Mouse (Mus musculus) heart, adult 9 months (tissue): ENCODE measurements around the gene Atp5c1.
A peak's percentile ranks its signal among the peaks of the same experiment; 100 is the strongest.

Source experiments
- DNase-seq, 2 experiments: peaks; one replicate each; pipeline ENCODE4 v3.0.0; 2022; ENCODE audit warnings: low spot score in 2 of 2

Gene Atp5c1

GRCm38 (mm10) chr2:10080310-10081010 is at the start of gene Atp5c1, which contains the start of gene Kin:
Gene Atp5c1, minus strand, starts transcription at chr2:10080510.
Gene Kin, plus strand, starts transcription at chr2:10080593.
- peak; percentile 96 for DNase-seq

GRCm38 (mm10) chr2:10128571-10128970 is 48.3 kb upstream of the Atp5c1 start:
- DNase-seq, result no peak

DNA sequence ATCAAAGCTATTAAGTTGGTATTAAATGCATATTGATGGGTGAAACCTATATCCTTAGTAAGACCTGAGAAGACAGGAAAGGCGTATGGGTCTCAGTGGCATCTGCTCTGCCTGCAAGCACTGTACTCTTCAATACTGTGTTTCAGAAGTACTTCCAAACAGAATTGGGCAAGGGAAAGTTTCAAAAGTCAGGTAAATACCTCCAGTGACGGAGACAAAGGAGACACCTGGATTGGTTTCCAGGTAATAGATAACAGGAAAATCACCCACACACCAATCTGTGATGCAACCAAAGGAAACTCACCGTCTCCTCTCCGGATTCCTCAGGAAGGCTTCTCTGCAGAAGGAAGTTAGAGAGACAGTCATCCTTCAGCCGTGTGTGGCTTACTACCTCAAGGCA is 47.2 kb upstream of the Atp5c1 start:
- no peak for DNase-seq

DNA sequence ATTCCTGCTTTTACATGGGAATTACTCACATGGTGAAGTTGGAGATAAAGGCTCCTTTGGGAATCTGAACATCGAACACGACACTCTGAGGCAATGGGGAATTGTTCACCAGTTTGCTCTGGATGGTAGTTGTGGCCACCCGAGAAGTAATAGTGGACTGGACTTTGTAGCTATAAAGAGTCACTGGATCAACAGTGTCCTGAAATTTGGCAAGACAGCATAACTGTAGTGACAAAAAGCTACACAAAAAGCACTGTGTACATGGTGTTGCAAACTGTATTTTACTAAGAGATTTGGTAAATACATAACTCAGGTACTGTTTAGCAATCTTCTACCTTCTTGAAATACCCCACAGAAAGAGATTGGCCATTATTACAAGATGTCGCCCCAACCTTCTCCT is 45.8 kb upstream of the Atp5c1 start:
- DNase-seq, result no peak

- no peak for DNase-seq
Measured at GRCm38 (mm10) chr2:10121826-10122225, 41.5 kb upstream of the Atp5c1 start.

DNA sequence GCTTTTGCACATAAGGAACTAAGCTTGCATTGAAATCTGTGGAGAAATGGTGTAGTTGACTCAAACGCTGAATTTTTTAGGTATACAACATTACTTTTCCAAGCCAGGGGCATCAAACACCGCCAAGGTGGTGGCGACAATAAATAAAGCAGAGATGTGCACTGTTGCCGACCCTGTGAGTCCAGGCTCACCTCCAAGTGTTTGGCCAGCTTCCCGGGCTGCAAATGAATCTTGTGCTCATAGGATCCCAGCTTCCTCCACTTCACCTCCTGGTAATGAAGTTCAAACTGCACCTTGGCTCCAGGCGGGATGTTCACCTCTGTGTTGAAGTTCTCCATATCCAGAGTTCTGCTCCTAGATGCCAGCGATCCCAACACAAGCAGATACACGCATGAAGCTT is 39.0 kb upstream of the Atp5c1 start:
- DNase-seq, result no peak

DNA sequence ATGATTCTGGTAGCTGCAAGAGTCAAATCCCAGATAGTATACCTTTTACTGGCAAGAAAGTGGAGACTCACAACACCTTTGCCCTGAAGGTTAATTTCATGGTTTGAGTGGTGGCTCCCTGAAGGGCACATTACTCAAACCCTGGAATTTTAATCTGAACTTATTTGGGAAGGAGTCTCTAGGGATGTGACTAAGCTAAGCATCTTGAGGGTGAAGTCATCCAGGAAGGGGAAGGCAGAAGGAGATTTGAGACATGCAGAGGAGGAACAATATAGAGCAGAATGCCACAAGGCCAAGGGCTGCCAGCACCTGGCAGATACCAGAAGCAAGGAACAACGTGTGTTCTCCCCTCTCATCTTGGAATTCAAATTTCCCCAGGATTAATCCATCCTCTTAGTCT is 38.4 kb upstream of the Atp5c1 start:
- no peak for DNase-seq

GRCm38 (mm10) chr2:10108535-10109189 is 28.4 kb upstream of the Atp5c1 start:
- no peak for DNase-seq

- peak in 1 of 2 experiments; percentile 22 for DNase-seq
Measured at GRCm38 (mm10) chr2:10101180-10101579, 20.9 kb upstream of the Atp5c1 start.

DNA sequence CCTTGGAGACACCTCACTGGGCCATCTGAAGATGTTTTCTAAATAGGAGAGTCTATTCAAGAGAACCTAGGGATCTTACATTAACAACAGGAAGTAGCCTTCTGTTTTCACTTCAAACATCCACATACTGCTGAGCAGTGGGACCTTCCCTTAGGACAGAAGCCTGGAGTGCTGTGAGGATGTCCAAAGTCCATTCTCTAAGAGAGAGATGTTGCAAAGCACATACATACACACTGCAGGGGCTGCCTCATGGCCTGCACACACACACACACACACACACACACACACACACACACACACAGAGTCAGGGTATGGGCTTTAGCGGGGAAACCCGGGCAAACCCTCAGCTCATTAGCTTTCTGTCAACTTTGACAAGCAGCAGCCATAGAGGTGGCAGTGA is 20.2 kb upstream of the Atp5c1 start:
- no peak for DNase-seq

DNA sequence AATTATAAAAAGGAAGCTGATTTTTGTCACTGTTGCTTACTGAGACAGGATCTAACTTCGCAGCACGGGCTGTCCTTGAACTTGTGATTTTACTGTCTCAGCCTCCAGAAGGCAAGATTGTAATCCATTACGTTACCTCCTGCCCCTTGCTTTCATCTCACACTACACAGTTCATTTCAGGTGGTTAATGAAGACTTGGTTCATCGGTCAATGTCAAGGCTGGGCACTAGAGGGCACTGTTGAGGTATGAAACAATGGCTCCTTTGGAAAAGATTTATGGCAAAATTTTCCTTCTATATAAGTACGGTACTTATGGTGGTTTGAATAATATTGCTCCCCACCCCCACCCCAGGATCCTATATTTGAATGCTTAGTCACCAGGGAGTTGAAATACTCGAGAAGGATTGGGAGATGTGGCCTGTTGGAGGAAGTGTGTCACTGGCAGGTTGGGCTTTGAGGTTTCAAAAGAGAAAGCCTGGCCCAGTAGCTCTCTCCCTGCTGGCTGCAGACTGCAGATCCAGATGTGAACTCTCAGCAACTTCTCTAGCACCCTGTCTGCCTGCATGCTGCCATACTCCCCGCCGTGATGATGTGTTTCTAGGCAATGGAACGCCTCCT is 18.4 kb upstream of the Atp5c1 start:
- DNase-seq, result no peak

- DNase-seq, result no peak
Measured at GRCm38 (mm10) chr2:10094327-10095100, 14.2 kb upstream of the Atp5c1 start.

GRCm38 (mm10) chr2:10087256-10087850 is 7.0 kb upstream of the Atp5c1 start:
- no peak for DNase-seq

DNA sequence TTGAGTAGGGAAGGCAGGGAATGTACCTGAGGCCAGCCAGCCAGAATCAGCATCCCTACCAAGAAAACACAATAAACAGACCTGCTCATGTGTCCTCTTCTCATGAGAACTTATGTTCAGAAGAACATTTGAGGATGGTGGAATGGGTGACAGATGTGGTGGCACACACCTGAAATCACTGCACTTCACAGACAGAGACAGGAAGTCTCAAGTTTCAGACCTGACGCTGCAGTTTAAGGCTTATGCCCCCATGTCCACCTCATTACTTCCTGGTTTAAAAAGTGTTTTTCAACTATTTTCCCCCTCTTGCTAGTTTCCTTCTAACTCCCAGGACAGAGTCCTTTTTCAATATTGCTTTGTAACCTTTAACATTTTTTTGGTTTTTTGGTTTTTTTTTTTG is 2.4 kb upstream of the Atp5c1 start:
- DNase-seq, result no peak

DNA sequence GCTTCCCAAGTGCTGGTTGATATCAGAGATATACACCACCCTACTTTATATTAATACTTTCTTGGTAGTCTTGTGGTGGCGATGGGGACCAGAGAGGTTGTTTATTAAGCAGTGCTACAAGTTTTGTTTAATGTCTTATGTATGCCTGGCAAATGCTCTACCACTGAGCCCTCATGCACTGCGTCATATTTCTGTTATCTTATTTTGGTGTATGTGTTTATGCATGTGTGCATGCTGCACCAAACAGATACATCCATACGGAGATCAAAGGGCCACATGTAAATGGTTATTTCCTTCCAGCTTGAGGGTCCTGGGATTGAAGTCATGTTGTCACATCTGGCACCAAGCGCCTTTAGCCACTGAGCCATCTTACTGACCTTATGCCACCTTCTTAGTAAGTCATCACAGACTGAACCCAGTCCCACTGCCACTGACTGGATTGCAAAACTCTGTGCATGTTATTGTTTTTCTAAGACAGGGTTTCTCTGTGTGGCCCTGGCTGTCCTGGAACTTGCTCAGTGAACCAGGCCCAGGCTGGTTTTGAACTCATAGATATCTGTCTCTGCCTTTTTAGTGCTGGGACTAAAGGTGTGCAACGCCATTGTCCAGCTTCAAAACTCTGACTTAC is 1.3 kb upstream of the Atp5c1 start:
- DNase-seq, result no peak

GRCm38 (mm10) chr2:10079745-10080309 is 483 bp downstream of the Atp5c1 start:
- peak in 1 of 2 experiments; percentile 15 for DNase-seq

- no peak for DNase-seq
Measured at GRCm38 (mm10) chr2:10076675-10077074, 3.6 kb downstream of the Atp5c1 start.

GRCm38 (mm10) chr2:10074470-10074869 is 5.8 kb downstream of the Atp5c1 start:
- no peak for DNase-seq

- no peak for DNase-seq
Measured at GRCm38 (mm10) chr2:10071751-10072150, 8.6 kb downstream of the Atp5c1 start.

GRCm38 (mm10) chr2:10058836-10059235 is 21.5 kb downstream of the Atp5c1 start:
- no peak for DNase-seq

DNA sequence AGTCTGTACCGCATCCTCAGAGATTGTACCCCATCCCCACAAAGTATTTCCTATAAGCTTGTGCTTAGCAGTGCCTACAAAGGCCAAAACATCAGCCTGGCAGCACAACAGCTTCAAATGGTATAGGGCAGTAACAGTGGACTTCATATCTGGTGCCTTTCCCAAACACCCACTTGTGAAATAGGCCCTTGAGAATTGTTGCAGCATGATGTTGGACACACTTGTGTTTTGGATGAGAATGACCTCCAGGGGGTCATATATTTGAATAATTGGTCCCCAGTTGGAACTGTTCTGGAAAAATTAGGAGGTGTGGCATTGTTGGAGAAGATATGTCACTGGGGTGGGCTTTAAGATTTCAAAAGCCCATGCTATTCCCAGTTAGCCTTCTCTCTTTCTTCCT is 28.3 kb downstream of the Atp5c1 start:
- DNase-seq, result no peak
